Mouse (Mus musculus): ENCODE data around the gene Fam117a. TPM values are rescaled to one million over a fixed set of nuclear protein-coding genes. Genes with fewer than 3 reads are reported as not detected.

Fam117a gene
- polyA plus RNA-seq, 1 experiment from 2014 or later = 9.6 TPM

GRCm38 (mm10) chr11:95390420-95390819, 53.6 kb downstream of the Fam117a start:
- no peaks in the 10 kb centered on the region for H3K27me3 ChIP-seq (replicated peaks)

GRCm38 (mm10) chr11:95391201-95391600, 54.4 kb downstream of the Fam117a start:
- H3K4me3 ChIP-seq (replicated peaks) = no peak overlapping the region
- H3K9ac ChIP-seq = no peak overlapping the region
- 78% methylated on average over 4 of the region's 4 CpGs for WGBS
- no peaks in the 10 kb centered on the region; the same call in 1 of the 2 replicates for H3K4me1 ChIP-seq (replicated peaks)
- H3K9me3 ChIP-seq = no peaks in the 10 kb centered on the region
- no peaks in the 10 kb centered on the region for H3K27me3 ChIP-seq (replicated peaks)
- H3K27ac ChIP-seq = no peak overlapping the region
- ATAC-seq = no peak
- H3K36me3 ChIP-seq = peaks cover 17% of the 10 kb centered on the region
- H3K4me2 ChIP-seq (replicated peaks) = no peak overlapping the region

More at GRCm38 (mm10) chr11:95390420-95390819, 53.6 kb downstream of the Fam117a start:
- H3K4me3 ChIP-seq (replicated peaks) = no peak overlapping the region
- 86% methylated on average over 6 of the region's 6 CpGs for WGBS
- no peak overlapping the region for H3K4me2 ChIP-seq (replicated peaks)
- peaks cover 17% of the 10 kb centered on the region for H3K36me3 ChIP-seq
- H3K9me3 ChIP-seq = no peaks in the 10 kb centered on the region
- ATAC-seq = no peak
- H3K9ac ChIP-seq = no peak overlapping the region
- H3K27ac ChIP-seq = no peak overlapping the region
- H3K4me1 ChIP-seq (replicated peaks) = peaks cover 3% of the 10 kb centered on the region; the same call in 1 of the 2 replicates

GRCm38 (mm10) chr11:95391743-95392142, 54.9 kb downstream of the Fam117a start:
- Histone ChIP-seq H3K4me1 (replicated peaks) (no peaks in the 10 kb centered on the region), H3K27ac (no peak overlapping the region), H3K9ac (no peak overlapping the region), H3K36me3 (peaks cover 14% of the 10 kb centered on the region), H3K27me3 (replicated peaks) (no peaks in the 10 kb centered on the region), H3K4me3 (replicated peaks) (no peak overlapping the region), H3K4me2 (replicated peaks) (no peak overlapping the region), H3K9me3 (no peaks in the 10 kb centered on the region)
- 72% methylated on average over 5 of the region's 5 CpGs for WGBS
- no peak for ATAC-seq

DNA sequence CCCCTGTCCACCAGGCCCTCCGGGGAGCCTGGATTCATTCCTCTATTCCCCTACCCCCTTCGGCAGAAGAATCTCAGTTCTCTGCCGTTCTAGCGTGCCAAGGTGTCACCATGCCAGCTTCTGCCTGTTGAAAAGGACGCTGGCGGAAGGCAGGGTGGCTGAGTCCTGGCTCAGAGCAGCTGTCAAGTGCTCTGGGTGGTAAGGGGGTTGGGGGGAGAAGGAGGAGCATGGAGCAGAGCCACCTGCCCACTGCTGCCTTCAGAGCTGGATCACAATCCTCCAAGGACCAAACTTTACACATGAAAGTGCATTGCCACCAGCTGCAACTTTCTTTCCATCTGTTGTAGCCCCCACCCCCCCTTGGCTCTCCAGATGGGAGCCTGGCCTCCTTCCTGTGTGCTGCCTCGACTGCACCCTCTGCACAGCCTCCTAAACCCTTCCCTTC, 55.4 kb downstream of the Fam117a start:
- Histone ChIP-seq H3K27ac (no peak overlapping the region), H3K36me3 (peaks cover 10% of the 10 kb centered on the region), H3K4me3 (replicated peaks) (no peak overlapping the region), H3K4me1 (replicated peaks) (no peaks in the 10 kb centered on the region), H3K4me2 (replicated peaks) (no peak overlapping the region), H3K27me3 (replicated peaks) (no peaks in the 10 kb centered on the region), H3K9me3 (no peaks in the 10 kb centered on the region), H3K9ac (no peak overlapping the region)
- no peak for ATAC-seq
- WGBS = 58% methylated on average over 7 of the region's 7 CpGs

- no peak overlapping the region for H3K4me3 ChIP-seq (replicated peaks)
- ATAC-seq = no peak
- no peak overlapping the region for H3K4me2 ChIP-seq (replicated peaks)
- WGBS = 73% methylated on average over 11 of the region's 11 CpGs
- no peaks in the 10 kb centered on the region for H3K27me3 ChIP-seq (replicated peaks)
- no peak overlapping the region for H3K9ac ChIP-seq
- no peak overlapping the region for H3K27ac ChIP-seq
- no peaks in the 10 kb centered on the region for H3K9me3 ChIP-seq
- H3K4me1 ChIP-seq (replicated peaks) = no peaks in the 10 kb centered on the region
- peaks cover 5% of the 10 kb centered on the region for H3K36me3 ChIP-seq
These were observed 56.1 kb downstream of the Fam117a start for GRCm38 (mm10) chr11:95392708-95393499.

DNA sequence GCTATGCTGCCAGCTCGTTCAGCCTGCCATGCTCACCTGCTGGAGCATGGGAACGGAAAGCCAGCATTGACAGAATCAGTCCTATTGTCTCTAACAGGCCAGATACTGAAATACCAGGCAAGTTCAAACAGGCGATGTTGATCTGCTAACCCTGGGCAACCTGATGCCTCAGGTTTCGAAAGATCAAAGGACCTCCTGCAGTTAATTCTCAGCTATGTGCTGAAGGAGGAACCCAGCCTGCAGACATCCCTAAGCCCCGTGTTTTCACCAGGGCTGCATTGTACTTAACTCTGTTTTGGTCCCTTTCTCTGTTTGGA, 56.6 kb downstream of the Fam117a start:
- no peaks in the 10 kb centered on the region for H3K27me3 ChIP-seq (replicated peaks)
- H3K4me1 ChIP-seq (replicated peaks) = no peaks in the 10 kb centered on the region
- no peak overlapping the region for H3K27ac ChIP-seq
- 32% methylated on average over 5 of the region's 5 CpGs for WGBS
- no peak overlapping the region for H3K4me3 ChIP-seq (replicated peaks)
- H3K9ac ChIP-seq = no peak overlapping the region
- H3K36me3 ChIP-seq = peaks cover 3% of the 10 kb centered on the region
- H3K4me2 ChIP-seq (replicated peaks) = no peak overlapping the region
- ATAC-seq = no peak
- no peaks in the 10 kb centered on the region for H3K9me3 ChIP-seq

DNA sequence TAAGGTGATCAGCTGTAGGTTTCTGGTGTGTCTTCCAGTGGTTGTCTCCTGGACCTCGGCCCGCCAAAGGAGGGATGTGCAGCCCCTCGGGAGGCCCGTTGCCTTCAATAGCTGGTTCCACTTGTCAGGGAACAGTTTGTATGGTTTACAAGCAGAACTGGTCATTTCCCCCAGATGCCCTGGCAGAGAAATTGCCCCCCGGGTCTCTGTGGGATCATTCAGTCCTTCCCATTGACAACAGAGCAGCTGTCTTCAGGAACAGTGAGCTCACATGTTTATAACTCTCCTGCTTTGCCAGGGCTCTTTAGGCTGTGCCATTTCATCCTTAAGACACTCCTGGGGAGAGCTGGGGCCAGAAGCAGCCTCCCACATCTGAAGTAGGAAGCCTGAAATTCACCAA, 57.3 kb downstream of the Fam117a start:
- H3K27me3 ChIP-seq (replicated peaks) = no peaks in the 10 kb centered on the region
- WGBS = 45% methylated on average over 5 of the region's 5 CpGs
- no peak for ATAC-seq

GRCm38 (mm10) chr11:95396548-95396947, 59.7 kb downstream of the Fam117a start:
- H3K4me1 ChIP-seq (replicated peaks) = no peaks in the 10 kb centered on the region
- no peak overlapping the region for H3K4me2 ChIP-seq (replicated peaks)
- no peak overlapping the region for H3K9ac ChIP-seq
- no peaks in the 10 kb centered on the region for H3K9me3 ChIP-seq
- no peak overlapping the region for H3K4me3 ChIP-seq (replicated peaks)
- WGBS = 50% methylated on average over 1 of the region's 1 CpGs
- H3K36me3 ChIP-seq = no peaks in the 10 kb centered on the region
- H3K27me3 ChIP-seq (replicated peaks) = peaks cover 5% of the 10 kb centered on the region; the same call in 1 of the 2 replicates
- no peak for ATAC-seq
- H3K27ac ChIP-seq = no peak overlapping the region

More for the DNA sequence above, 57.3 kb downstream of the Fam117a start:
- H3K9me3 ChIP-seq = no peaks in the 10 kb centered on the region
- H3K27ac ChIP-seq = no peak overlapping the region
- H3K9ac ChIP-seq = no peak overlapping the region
- no peak overlapping the region for H3K4me3 ChIP-seq (replicated peaks)
- H3K4me2 ChIP-seq (replicated peaks) = no peak overlapping the region
- no peaks in the 10 kb centered on the region; the same call in 1 of the 2 replicates for H3K36me3 ChIP-seq
- no peaks in the 10 kb centered on the region for H3K4me1 ChIP-seq (replicated peaks)

GRCm38 (mm10) chr11:95397843-95398835, 61.3 kb downstream of the Fam117a start:
- Histone ChIP-seq H3K4me1 (replicated peaks) (no peaks in the 10 kb centered on the region), H3K4me2 (replicated peaks) (peak overlapping the region; percentile 27; the same call in 1 of the 2 replicates), H3K9me3 (no peaks in the 10 kb centered on the region), H3K9ac (no peak overlapping the region), H3K27ac (no peak overlapping the region), H3K36me3 (no peaks in the 10 kb centered on the region), H3K27me3 (replicated peaks) (peaks cover 5% of the 10 kb centered on the region; the same call in 1 of the 2 replicates), H3K4me3 (replicated peaks) (no peak overlapping the region)
- 52% methylated on average over 14 of the region's 14 CpGs for WGBS
- ATAC-seq = no peak

DNA sequence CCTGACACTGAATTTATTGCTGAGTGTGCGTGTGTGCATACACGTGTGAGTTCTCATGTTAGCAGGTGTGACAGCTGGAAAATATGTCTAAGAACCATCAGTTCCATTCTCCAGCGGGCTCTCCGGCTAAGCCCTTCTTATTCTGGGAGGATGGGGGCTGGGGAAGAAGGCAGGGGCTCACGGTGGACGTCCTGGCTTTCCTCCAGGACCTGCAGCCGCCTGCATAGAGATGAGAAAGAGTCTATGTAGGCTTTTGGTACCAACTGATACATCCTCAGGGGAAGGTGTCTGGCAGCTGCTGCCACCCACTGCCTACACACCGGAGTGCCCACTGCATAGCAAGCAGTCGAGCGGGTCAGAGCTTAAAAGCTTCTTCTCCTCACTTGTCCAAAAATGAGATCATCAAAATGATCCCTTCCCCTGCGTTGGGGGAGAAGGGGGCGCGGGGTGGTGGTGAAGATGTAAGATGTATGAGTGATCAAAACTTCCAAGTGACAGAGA, 62.8 kb downstream of the Fam117a start:
- 66% methylated on average over 13 of the region's 13 CpGs for WGBS
- H3K36me3 ChIP-seq = no peaks in the 10 kb centered on the region
- H3K4me1 ChIP-seq (replicated peaks) = no peaks in the 10 kb centered on the region; the same call in 1 of the 2 replicates
- H3K4me2 ChIP-seq (replicated peaks) = no peak overlapping the region
- H3K27ac ChIP-seq = no peak overlapping the region
- no peaks in the 10 kb centered on the region for H3K9me3 ChIP-seq
- no peak overlapping the region for H3K4me3 ChIP-seq (replicated peaks)
- peaks cover 5% of the 10 kb centered on the region; the same call in 1 of the 2 replicates for H3K27me3 ChIP-seq (replicated peaks)
- no peak overlapping the region for H3K9ac ChIP-seq
- no peak for ATAC-seq

DNA sequence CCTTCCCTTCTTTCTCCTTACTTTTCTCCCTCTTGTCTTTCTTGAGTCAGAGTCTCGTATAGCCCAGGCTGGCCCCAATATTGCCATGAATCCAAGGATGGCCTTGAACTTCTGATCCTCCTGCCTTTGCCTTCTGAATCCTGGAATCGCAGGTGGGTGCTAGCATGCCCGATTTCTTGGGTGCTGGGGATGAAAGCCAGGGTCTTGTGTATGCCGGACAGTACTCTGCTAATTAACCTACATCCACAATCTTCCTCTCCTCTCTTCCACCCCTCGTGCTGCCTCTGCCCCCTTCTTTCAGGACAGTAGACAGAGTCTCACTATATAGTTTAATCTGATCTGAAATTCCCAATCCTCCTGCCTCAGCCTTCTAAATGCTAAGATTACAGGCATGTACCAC, 64.8 kb downstream of the Fam117a start:
- H3K4me2 ChIP-seq (replicated peaks) = no peak overlapping the region
- H3K36me3 ChIP-seq = no peaks in the 10 kb centered on the region
- ATAC-seq = no peak
- H3K9me3 ChIP-seq = no peaks in the 10 kb centered on the region
- H3K27me3 ChIP-seq (replicated peaks) = peaks cover 5% of the 10 kb centered on the region; the same call in 1 of the 2 replicates
- no peak overlapping the region for H3K9ac ChIP-seq
- no peak overlapping the region for H3K27ac ChIP-seq
- H3K4me3 ChIP-seq (replicated peaks) = no peak overlapping the region
- 85% methylated on average over 5 of the region's 5 CpGs for WGBS
- H3K4me1 ChIP-seq (replicated peaks) = no peaks in the 10 kb centered on the region; the same call in 1 of the 2 replicates

DNA sequence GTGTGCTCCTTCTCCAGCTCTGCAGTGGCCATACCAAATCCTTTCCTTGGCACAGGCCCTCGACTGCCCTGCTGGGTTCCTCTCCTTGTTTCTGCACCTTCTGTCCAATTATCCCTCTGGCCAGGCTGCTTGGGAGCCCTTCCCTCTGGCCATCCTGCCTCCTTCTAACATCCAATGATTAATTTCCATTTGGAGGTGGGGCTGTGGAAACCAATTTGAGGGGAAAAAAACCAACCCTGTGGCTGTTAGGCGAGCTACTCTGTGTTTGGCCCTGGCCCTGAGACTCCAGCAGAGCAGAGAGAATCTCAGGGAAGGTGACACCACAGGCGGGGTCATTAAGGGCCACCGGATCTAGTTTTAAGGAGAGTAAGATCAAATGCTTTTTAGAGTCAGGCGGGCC, 65.4 kb downstream of the Fam117a start:
- H3K27me3 ChIP-seq (replicated peaks) = peaks cover 5% of the 10 kb centered on the region; the same call in 1 of the 2 replicates
- H3K27ac ChIP-seq = no peak overlapping the region
- H3K4me1 ChIP-seq (replicated peaks) = no peaks in the 10 kb centered on the region; the same call in 1 of the 2 replicates
- 26% methylated on average over 5 of the region's 5 CpGs for WGBS
- H3K9ac ChIP-seq = no peak overlapping the region
- H3K4me3 ChIP-seq (replicated peaks) = no peak overlapping the region
- H3K9me3 ChIP-seq = no peaks in the 10 kb centered on the region
- ATAC-seq = no peak
- no peak overlapping the region for H3K4me2 ChIP-seq (replicated peaks)
- H3K36me3 ChIP-seq = no peaks in the 10 kb centered on the region
